Mouse (Mus musculus): ENCODE results near the gene Mpp6.

- TF ChIP-seq CTCF (IDR thresholded peaks at IDR 0.05; ENCODE audit: low read depth) = no peak
- TF ChIP-seq EP300 (IDR thresholded peaks at IDR 0.05; ENCODE audit: low read depth) = no peak
These were observed 34.8 kb upstream of the Mpp6 start for GRCm38 (mm10) chr6:50075248-50075647.

All from liver, postnatal 0 days (tissue).